Mouse (Mus musculus): ENCODE measurements at regions not wholly inside any gene's neighbourhood (a gene's known extent, or its start where the extent isn't known, plus 50 kb on each side); places are given as distances from the start of the nearest gene placed in this dataset.

DNA sequence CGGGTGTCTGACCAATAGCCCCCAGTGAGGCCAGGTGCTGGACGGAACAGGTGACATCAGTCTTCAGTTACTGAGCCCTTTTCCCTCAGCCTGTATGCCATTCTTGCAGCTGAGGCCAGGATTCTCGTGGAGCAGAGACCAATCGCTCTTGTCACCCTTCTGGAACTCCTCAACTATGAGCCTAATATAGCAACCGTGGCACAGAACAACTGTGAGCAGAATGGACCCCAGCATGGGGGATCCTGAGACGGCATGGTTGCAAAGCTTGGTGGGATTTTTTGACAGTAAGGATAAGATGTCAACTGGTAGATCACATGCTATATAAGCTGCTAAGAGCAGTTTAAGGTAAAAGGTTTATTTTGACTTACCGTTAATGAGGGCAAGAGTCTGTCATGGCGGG is 105.5 kb upstream of the 1700012A03Rik start:
- Histone ChIP-seq H3K4me1 (ENCODE audit: control insufficient read depth, insufficient read depth, insufficient read length) (no peaks in the 10 kb centered on the region), H3K36me3 (ENCODE audit: control insufficient read depth, insufficient read depth, low read length) (no peaks in the 10 kb centered on the region), H3K27ac (ENCODE audit: insufficient read depth, low read length) (no peak overlapping the region), H3K4me3 (ENCODE audit: extremely low read depth, insufficient read depth, insufficient read length) (no peak overlapping the region), H3K27me3 (ENCODE audit: control insufficient read depth, insufficient read depth, low read length) (no peaks in the 10 kb centered on the region)
- no peak for TF ChIP-seq POLR2A (IDR thresholded peaks at IDR 0.05; ENCODE audit: low read depth, low read length)
- 89% methylated on average over 8 of the region's 8 CpGs for WGBS
- no peak for DNase-seq (ENCODE audit: low read depth in 1 of 2, low spot score in 2 of 2)

GRCm38 (mm10) chr6:31942696-31943095 is 107.3 kb upstream of the 1700012A03Rik start:
- DNase-seq (ENCODE audit: low read depth in 1 of 2, low spot score in 2 of 2) = no peak
- WGBS = 64% methylated on average over 4 of the region's 4 CpGs
- TF ChIP-seq POLR2A (IDR thresholded peaks at IDR 0.05; ENCODE audit: low read depth, low read length) (no peak), CTCF (IDR thresholded peaks at IDR 0.05; ENCODE audit: extremely low read depth, insufficient read depth, insufficient read length, insufficient replicate concordance) (no peak)
- Histone ChIP-seq H3K36me3 (ENCODE audit: control insufficient read depth, insufficient read depth, low read length) (no peaks in the 10 kb centered on the region), H3K4me1 (ENCODE audit: control insufficient read depth, insufficient read depth, insufficient read length) (no peaks in the 10 kb centered on the region; the same call in 1 of the 2 replicates), H3K27me3 (ENCODE audit: control insufficient read depth, insufficient read depth, low read length) (no peaks in the 10 kb centered on the region), H3K27ac (ENCODE audit: insufficient read depth, low read length) (no peak overlapping the region), H3K4me3 (ENCODE audit: extremely low read depth, insufficient read depth, insufficient read length) (no peak overlapping the region)

DNA sequence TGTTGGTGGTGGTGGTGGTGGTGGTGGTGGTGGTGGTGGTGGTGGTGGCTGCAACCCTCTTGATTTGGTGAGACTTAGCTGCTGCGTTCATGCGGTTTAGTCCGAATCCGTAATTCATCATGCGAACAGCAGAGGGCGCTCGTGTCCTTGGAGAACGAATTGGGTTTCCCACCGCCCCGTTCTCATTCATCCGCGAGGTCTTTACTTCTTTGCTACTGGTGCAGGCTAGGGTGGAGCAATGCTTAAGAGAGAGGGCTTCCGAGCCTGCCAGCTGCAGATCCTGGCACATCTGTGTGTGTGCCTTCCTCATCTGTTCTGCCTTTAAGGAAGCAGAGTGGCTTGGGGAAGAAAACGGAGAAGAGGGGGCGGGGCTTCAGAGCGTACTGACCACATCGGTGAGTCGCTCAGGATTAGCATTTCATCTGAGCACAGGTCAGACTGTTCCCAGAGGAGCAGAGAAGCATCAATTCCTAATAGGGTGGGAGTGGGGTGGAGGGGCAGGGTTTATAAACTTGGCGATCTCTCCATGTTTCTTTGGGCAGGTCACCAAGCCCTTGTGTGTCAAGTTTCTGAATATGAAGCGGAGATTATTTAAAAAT is 111.7 kb upstream of the 1700012A03Rik start:
- H3K27ac ChIP-seq (ENCODE audit: insufficient read depth, low read length) = no peak overlapping the region
- no peaks in the 10 kb centered on the region for H3K27me3 ChIP-seq (ENCODE audit: control insufficient read depth, insufficient read depth, low read length)
- TF ChIP-seq CTCF (IDR thresholded peaks at IDR 0.05; ENCODE audit: extremely low read depth, insufficient read depth, insufficient read length, insufficient replicate concordance) (peak; percentile 69; the same call in 1 of the 2 replicates), POLR2A (IDR thresholded peaks at IDR 0.05; ENCODE audit: low read depth, low read length) (no peak)
- peak in 1 of 2 experiments; percentile 33 for DNase-seq (ENCODE audit: low read depth in 1 of 2, low spot score in 2 of 2)
- no peak overlapping the region for H3K4me3 ChIP-seq (ENCODE audit: extremely low read depth, insufficient read depth, insufficient read length)
- no peaks in the 10 kb centered on the region; the same call in 1 of the 2 replicates for H3K4me1 ChIP-seq (ENCODE audit: control insufficient read depth, insufficient read depth, insufficient read length)
- 11% methylated on average over 20 of the region's 20 CpGs for WGBS
- H3K36me3 ChIP-seq (ENCODE audit: control insufficient read depth, insufficient read depth, low read length) = no peaks in the 10 kb centered on the region

- no peaks in the 10 kb centered on the region; the same call in 1 of the 2 replicates for H3K4me1 ChIP-seq (ENCODE audit: control insufficient read depth, insufficient read depth, insufficient read length)
- 89% methylated on average over 12 of the region's 12 CpGs for WGBS
Measured at GRCm38 (mm10) chr6:31937146-31937545, 112.9 kb upstream of the 1700012A03Rik start.

GRCm38 (mm10) chr6:31934826-31935225 is 115.2 kb upstream of the 1700012A03Rik start:
- H3K4me3 ChIP-seq (ENCODE audit: extremely low read depth, insufficient read depth, insufficient read length) = no peak overlapping the region
- 85% methylated on average over 10 of the region's 10 CpGs for WGBS
- no peaks in the 10 kb centered on the region for H3K36me3 ChIP-seq (ENCODE audit: control insufficient read depth, insufficient read depth, low read length)
- no peaks in the 10 kb centered on the region; the same call in 1 of the 2 replicates for H3K4me1 ChIP-seq (ENCODE audit: control insufficient read depth, insufficient read depth, insufficient read length)
- no peak for DNase-seq (ENCODE audit: low read depth in 1 of 2, low spot score in 2 of 2)
- H3K27me3 ChIP-seq (ENCODE audit: control insufficient read depth, insufficient read depth, low read length) = no peaks in the 10 kb centered on the region
- no peak for TF ChIP-seq POLR2A (IDR thresholded peaks at IDR 0.05; ENCODE audit: low read depth, low read length)
- TF ChIP-seq CTCF (IDR thresholded peaks at IDR 0.05; ENCODE audit: extremely low read depth, insufficient read depth, insufficient read length, insufficient replicate concordance) = no peak
- H3K27ac ChIP-seq (ENCODE audit: insufficient read depth, low read length) = no peak overlapping the region

More at GRCm38 (mm10) chr6:31937146-31937545, 112.9 kb upstream of the 1700012A03Rik start:
- Histone ChIP-seq H3K27ac (ENCODE audit: insufficient read depth, low read length) (no peak overlapping the region), H3K4me3 (ENCODE audit: extremely low read depth, insufficient read depth, insufficient read length) (no peak overlapping the region), H3K27me3 (ENCODE audit: control insufficient read depth, insufficient read depth, low read length) (no peaks in the 10 kb centered on the region), H3K36me3 (ENCODE audit: control insufficient read depth, insufficient read depth, low read length) (no peaks in the 10 kb centered on the region)
- no peak for DNase-seq (ENCODE audit: low read depth in 1 of 2, low spot score in 2 of 2)
- TF ChIP-seq POLR2A (IDR thresholded peaks at IDR 0.05; ENCODE audit: low read depth, low read length) (no peak), CTCF (IDR thresholded peaks at IDR 0.05; ENCODE audit: extremely low read depth, insufficient read depth, insufficient read length, insufficient replicate concordance) (no peak)

- DNase-seq (ENCODE audit: low read depth in 1 of 2, low spot score in 2 of 2) = no peak
- TF ChIP-seq POLR2A (IDR thresholded peaks at IDR 0.05; ENCODE audit: low read depth, low read length) = no peak
- TF ChIP-seq CTCF (IDR thresholded peaks at IDR 0.05; ENCODE audit: extremely low read depth, insufficient read depth, insufficient read length, insufficient replicate concordance) = no peak
- H3K27me3 ChIP-seq (ENCODE audit: control insufficient read depth, insufficient read depth, low read length) = no peaks in the 10 kb centered on the region
- WGBS = 82% methylated on average over 8 of the region's 8 CpGs
- H3K36me3 ChIP-seq (ENCODE audit: control insufficient read depth, insufficient read depth, low read length) = no peaks in the 10 kb centered on the region
- no peak overlapping the region for H3K4me3 ChIP-seq (ENCODE audit: extremely low read depth, insufficient read depth, insufficient read length)
- H3K27ac ChIP-seq (ENCODE audit: insufficient read depth, low read length) = no peak overlapping the region
- no peaks in the 10 kb centered on the region; the same call in 1 of the 2 replicates for H3K4me1 ChIP-seq (ENCODE audit: control insufficient read depth, insufficient read depth, insufficient read length)
Measured at GRCm38 (mm10) chr6:31933956-31934355, 116.1 kb upstream of the 1700012A03Rik start.

- Histone ChIP-seq H3K27me3 (ENCODE audit: control insufficient read depth, insufficient read depth, low read length) (no peaks in the 10 kb centered on the region), H3K27ac (ENCODE audit: insufficient read depth, low read length) (no peak overlapping the region), H3K4me3 (ENCODE audit: extremely low read depth, insufficient read depth, insufficient read length) (no peak overlapping the region), H3K4me1 (ENCODE audit: control insufficient read depth, insufficient read depth, insufficient read length) (no peaks in the 10 kb centered on the region; the same call in 1 of the 2 replicates), H3K36me3 (ENCODE audit: control insufficient read depth, insufficient read depth, low read length) (no peaks in the 10 kb centered on the region)
- 79% methylated on average over 5 of the region's 5 CpGs for WGBS
- no peak for DNase-seq (ENCODE audit: low read depth in 1 of 2, low spot score in 2 of 2)
- TF ChIP-seq CTCF (IDR thresholded peaks at IDR 0.05; ENCODE audit: extremely low read depth, insufficient read depth, insufficient read length, insufficient replicate concordance) = no peak
- TF ChIP-seq POLR2A (IDR thresholded peaks at IDR 0.05; ENCODE audit: low read depth, low read length) = no peak
Measured at GRCm38 (mm10) chr6:31933364-31933763, 116.7 kb upstream of the 1700012A03Rik start.

All from spleen, adult 2 months (tissue).